Mouse (Mus musculus) CH12.LX (cell line): Measurements from ENCODE around the gene Ggct. TPM values are rescaled to one million over a fixed set of nuclear protein-coding genes. Genes with fewer than 3 reads are reported as not detected.
A peak's percentile ranks its signal among the peaks of the same experiment; 100 is the strongest.

ENCODE experiments used
- DNase-seq: peaks from one replicate; pipeline ENCODE4 v3.0.0-alpha.2; 2013; ENCODE audit errors: extremely low read depth
- H3K27ac ChIP-seq: 2 replicates; pipeline ENCODE4 v1.5.1; 2012; ENCODE audit warnings: low read depth, mild to moderate bottlenecking, control low read depth, moderate library complexity; ENCODE audit not compliant: insufficient read depth
- H3K27me3 ChIP-seq: replicated peaks from 2 replicates; pipeline ENCODE3; 2012; ENCODE audit warnings: inconsistent platforms
- H3K36me3 ChIP-seq, 2 experiments: replicated peaks in 1 of 2; 2 replicates each; pipeline versions ENCODE3 to v1.6.1; 2012; ENCODE audit warnings: inconsistent platforms in 1 of 2, low read length in 1 of 2, mild to moderate bottlenecking in 1 of 2, mixed read lengths in 1 of 2, moderate library complexity in 1 of 2; ENCODE audit not compliant: control insufficient read depth in 1 of 2, insufficient read depth in 1 of 2
- H3K4me1 ChIP-seq, 2 experiments: 2 replicates each; pipeline ENCODE4 v1.6.1; 2012; ENCODE audit warnings: inconsistent platforms in 1 of 2, moderate library complexity in 1 of 2; ENCODE audit not compliant: insufficient read depth in 2 of 2, control insufficient read depth in 1 of 2
- H3K4me2 ChIP-seq: 2 replicates; pipeline ENCODE4 v1.6.1; 2012; ENCODE audit warnings: low read depth, mild to moderate bottlenecking, control low read depth; ENCODE audit not compliant: poor library complexity, insufficient read depth, severe bottlenecking
- H3K4me3 ChIP-seq, 3 experiments: fragments of 150-350 bp in 1 of 3; sonication (generic) in 1 of 3; replicated peaks in 1 of 3; 2 replicates each; pipeline versions ENCODE3 to v1.5.1; 2011 to 2012; ENCODE audit warnings: low read depth in 2 of 3, low read length in 2 of 3, mild to moderate bottlenecking in 2 of 3, moderate library complexity in 2 of 3, control low read depth in 1 of 3, improper control_type of control experiment in 1 of 3, inconsistent platforms in 1 of 3, mixed read lengths in 1 of 3; ENCODE audit not compliant: poor library complexity in 1 of 3
- H3K79me2 ChIP-seq: replicated peaks from 2 replicates; pipeline ENCODE4 v1.6.1; 2012; ENCODE audit warnings: mild to moderate bottlenecking, moderate library complexity; ENCODE audit not compliant: control insufficient read depth, poor library complexity, insufficient read depth, severe bottlenecking; ENCODE audit errors: extremely low read depth
- H3K9ac ChIP-seq: 2 replicates; pipeline ENCODE4 v1.6.1; 2012; ENCODE audit warnings: low read depth, mild to moderate bottlenecking, control low read depth, moderate library complexity; ENCODE audit not compliant: insufficient read depth
- H3K9me3 ChIP-seq: replicated peaks from 2 replicates; pipeline ENCODE3; 2012; ENCODE audit warnings: low read length, inconsistent platforms, mixed read lengths
- BHLHE40 ChIP-seq: IDR thresholded peaks from 2 replicates; pipeline ENCODE4 v1.6.1; 2011; ENCODE audit warnings: mild to moderate bottlenecking, low read depth, low read length, improper control_type of control experiment
- CHD2 ChIP-seq: IDR thresholded peaks from 2 replicates; pipeline ENCODE4 v1.6.1; 2011; ENCODE audit warnings: low read length, improper control_type of control experiment
- CTCF ChIP-seq, 2 experiments: IDR thresholded peaks in 1 of 2; conservative IDR thresholded peaks in 1 of 2; 2 replicates each; pipeline ENCODE4 v1.5.1; 2011 to 2012; ENCODE audit warnings: low read depth in 2 of 2, low read length in 2 of 2, improper control_type of control experiment in 1 of 2, inconsistent platforms in 1 of 2, mild to moderate bottlenecking in 1 of 2, moderate library complexity in 1 of 2
- IRF4 ChIP-seq: IDR thresholded peaks from 2 replicates; pipeline ENCODE4 v1.6.1; 2014; ENCODE audit warnings: low read depth, mild to moderate bottlenecking, inconsistent platforms, low read length, improper control_type of control experiment
- KAT2A ChIP-seq: IDR thresholded peaks from 2 replicates; pipeline ENCODE4 v1.6.1; 2012; ENCODE audit warnings: low read length, improper control_type of control experiment, inconsistent platforms; ENCODE audit not compliant: insufficient replicate concordance
- MAFK ChIP-seq: IDR thresholded peaks from 2 replicates; pipeline ENCODE4 v1.6.1; 2011; ENCODE audit warnings: low read length, improper control_type of control experiment; ENCODE audit not compliant: insufficient replicate concordance
- MAX ChIP-seq: IDR thresholded peaks from 2 replicates; pipeline ENCODE4 v1.6.1; 2011; ENCODE audit warnings: low read length, improper control_type of control experiment
- PAX5 ChIP-seq: IDR thresholded peaks from 2 replicates; pipeline ENCODE4 v1.6.1; 2012; ENCODE audit warnings: low read length, inconsistent platforms, mixed read lengths
- POLR2A ChIP-seq: IDR thresholded peaks from 2 replicates; pipeline ENCODE4 v1.6.1; 2011; ENCODE audit warnings: low read depth, mild to moderate bottlenecking, improper control_type of control experiment, low read length
- POLR2AphosphoS2 ChIP-seq: IDR thresholded peaks from 2 replicates; pipeline ENCODE4 v1.6.1; 2011; ENCODE audit warnings: low read depth, low read length, improper control_type of control experiment
- RAD21 ChIP-seq: IDR thresholded peaks from 2 replicates; pipeline ENCODE4 v1.6.1; 2011; ENCODE audit warnings: low read depth, mild to moderate bottlenecking, low read length, improper control_type of control experiment, moderate library complexity
- SMC3 ChIP-seq: IDR thresholded peaks from 2 replicates; pipeline ENCODE4 v1.6.1; 2011; ENCODE audit warnings: low read depth, low read length, improper control_type of control experiment
- TCF12 ChIP-seq: IDR thresholded peaks from 2 replicates; pipeline ENCODE4 v1.6.1; 2014; ENCODE audit warnings: low read depth, mild to moderate bottlenecking, inconsistent platforms, low read length, improper control_type of control experiment
- dilution Hi-C: fragments of 300-500 bp; cut with MboI; formaldehyde crosslinking; loops from 2 replicates; pipeline ENCODE4 v1.14.3; 2020; ENCODE audit warnings: low sequenced_read_pairs; ENCODE audit not compliant: extremely low pct_unique_long_range_greater_than_20kb, extremely low pct_ligation_motif_present
- in situ Hi-C: fragments of 300-500 bp; cut with MboI; formaldehyde crosslinking; loops from 3 replicates; pipeline ENCODE4 v1.14.3; 2019; ENCODE audit warnings: low sequenced_read_pairs, low pct_ligation_motif_present, low pct_unique_long_range_greater_than_20kb, mixed read lengths
- polyA plus RNA-seq: library from polyadenylated mRNA; unstranded; fragments of >175 nt; gene quantifications from 2 replicates; pipeline ENCODE4 v1.2.1, GENCODE M21; 2012; ENCODE audit warnings: low read depth; ENCODE audit not compliant: insufficient read length
- total RNA-seq, 2 experiments: library from RNA; depleted of rRNA; stranded (reverse); fragments of 300-350 nt in 1 of 2; fragments of >200 nt in 1 of 2; gene quantifications; 2 replicates each; pipeline ENCODE4 v1.2.3; 2012 to 2014

Ggct gene
- total and polyA plus RNA-seq, 3 experiments = 9.8 to 24.5 (median 12.7) TPM

DNA sequence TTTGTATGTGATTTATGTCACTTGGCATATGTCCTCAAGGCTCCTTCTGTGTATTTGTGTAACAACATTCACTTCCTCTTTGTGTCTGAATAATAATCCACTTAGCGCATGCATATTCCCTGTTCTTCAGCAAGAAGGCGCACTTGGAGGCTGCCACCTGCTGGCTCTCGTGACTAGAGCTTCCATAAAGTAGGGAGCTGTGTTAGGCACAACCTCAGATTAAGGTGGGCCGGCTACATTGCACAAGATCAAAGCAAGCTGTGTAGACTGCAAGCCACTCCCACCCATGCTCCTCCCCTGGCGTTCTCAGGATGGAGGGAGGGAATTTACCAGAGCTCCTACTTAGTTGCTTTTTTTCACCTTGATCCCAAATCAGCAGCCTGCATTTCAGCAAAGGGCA is 23.5 kb upstream of the Ggct start:
- in situ Hi-C loops (loop anchor here (5.0 to 25.0 kb wide), 3 partner anchors 101 to 429 kb away; partner anchors contain the start of genes Fkbp14 and Plekha8), dilution Hi-C loops (no loop called here)
- Histone ChIP-seq H3K27ac (no peak overlapping the region), H3K36me3 (no peaks in the 10 kb centered on the region), H3K27me3 (no peaks in the 10 kb centered on the region), H3K9ac (no peak overlapping the region), H3K4me1 (peaks cover 0 to 22% of the 10 kb centered on the region in 2 experiments; a peak in 3 of 4 replicates), H3K9me3 (peaks cover 4% of the 10 kb centered on the region), H3K4me3 (no peak overlapping the region), H3K79me2 (no peaks in the 10 kb centered on the region), H3K4me2 (peak overlapping the region; percentile 18)
- TF ChIP-seq CTCF (conservative IDR thresholded peaks at IDR 0.05 in 1 of 2, IDR thresholded peaks at IDR 0.05 in 1 of 2; ENCODE audit: low read depth in 2 of 2, low read length in 2 of 2) (peak in 1 of 2 experiments; percentile 74; a peak in 2 of 4 replicates), BHLHE40 (peak; percentile 53), RAD21 (peak; percentile 49), SMC3 (peak; percentile 77), IRF4 (0 out of 2 replicates have a peak, but pooled peaks have one; percentile 17), PAX5 (no peak), KAT2A (no peak)
- peak; percentile 40 for DNase-seq

- H3K36me3 ChIP-seq = no peaks in the 10 kb centered on the region
- H3K79me2 ChIP-seq = no peaks in the 10 kb centered on the region
- peaks cover 4% of the 10 kb centered on the region for H3K9me3 ChIP-seq
- no peak overlapping the region for H3K27ac ChIP-seq
- no peak for DNase-seq
- TF ChIP-seq POLR2A (no peak), MAFK (peak; percentile 95)
- in situ Hi-C loops (loop anchor here (10.0 to 25.0 kb wide), 2 partner anchors 99 to 427 kb away; partner anchors contain the start of genes Fkbp14 and Plekha8), dilution Hi-C loops (no loop called here)
- no peak overlapping the region for H3K9ac ChIP-seq
- no peaks in the 10 kb centered on the region for H3K27me3 ChIP-seq
- H3K4me3 ChIP-seq = no peak overlapping the region
- H3K4me1 ChIP-seq = peaks cover 0 to 22% of the 10 kb centered on the region in 2 experiments; a peak in 3 of 4 replicates
- no peak overlapping the region for H3K4me2 ChIP-seq
These were observed 21.4 kb upstream of the Ggct start for GRCm38 (mm10) chr6:55014184-55014583.

- H3K4me1 ChIP-seq = peaks cover 0 to 20% of the 10 kb centered on the region in 2 experiments; a peak in 3 of 4 replicates
- no peak for DNase-seq
- no peak overlapping the region for H3K4me3 ChIP-seq
- peaks cover 4% of the 10 kb centered on the region for H3K9me3 ChIP-seq
- H3K79me2 ChIP-seq = no peaks in the 10 kb centered on the region
- in situ Hi-C loops = loop anchor here (10.0 to 25.0 kb wide), 2 partner anchors 98 to 425 kb away; partner anchors contain the start of genes Fkbp14 and Plekha8
- no peak for TF ChIP-seq CHD2
- no peak for TF ChIP-seq MAX
- no peak for TF ChIP-seq CTCF (conservative IDR thresholded peaks at IDR 0.05 in 1 of 2, IDR thresholded peaks at IDR 0.05 in 1 of 2; ENCODE audit: low read depth in 2 of 2, low read length in 2 of 2)
- no peak for TF ChIP-seq POLR2AphosphoS2
- no peak for TF ChIP-seq TCF12
- no peaks in the 10 kb centered on the region for H3K27me3 ChIP-seq
- dilution Hi-C loops = no loop called here
- no peaks in the 10 kb centered on the region for H3K36me3 ChIP-seq
- no peak overlapping the region for H3K4me2 ChIP-seq
- H3K27ac ChIP-seq = no peak overlapping the region
- no peak overlapping the region for H3K9ac ChIP-seq
These were observed 19.8 kb upstream of the Ggct start for GRCm38 (mm10) chr6:55012516-55012915.
